Mouse (Mus musculus) kidney, adult 2 months (tissue): ENCODE results near the gene Mas1.

ENCODE experiments used
- CTCF ChIP-seq: fragments of 200-500 bp; conservative IDR thresholded peaks from 2 replicates; pipeline ENCODE4 v1.5.1; 2011; ENCODE audit warnings: low read depth, mild to moderate bottlenecking, control low read depth, low read length, moderate library complexity, mixed read lengths; ENCODE audit not compliant: insufficient read depth, insufficient read length
- POLR2A ChIP-seq: fragments of 200-500 bp; IDR thresholded peaks from one replicate; pipeline ENCODE4 v1.6.1; 2011; ENCODE audit warnings: low read depth, low read length, control low read depth

GRCm38 (mm10) chr17:12864111-12864510 is 3.8 kb downstream of the Mas1 start:
- no peak for TF ChIP-seq CTCF
- TF ChIP-seq POLR2A = no peak
